8 mouse cellular contexts compared by ENCODE assay signal in the genomic region with DNA sequence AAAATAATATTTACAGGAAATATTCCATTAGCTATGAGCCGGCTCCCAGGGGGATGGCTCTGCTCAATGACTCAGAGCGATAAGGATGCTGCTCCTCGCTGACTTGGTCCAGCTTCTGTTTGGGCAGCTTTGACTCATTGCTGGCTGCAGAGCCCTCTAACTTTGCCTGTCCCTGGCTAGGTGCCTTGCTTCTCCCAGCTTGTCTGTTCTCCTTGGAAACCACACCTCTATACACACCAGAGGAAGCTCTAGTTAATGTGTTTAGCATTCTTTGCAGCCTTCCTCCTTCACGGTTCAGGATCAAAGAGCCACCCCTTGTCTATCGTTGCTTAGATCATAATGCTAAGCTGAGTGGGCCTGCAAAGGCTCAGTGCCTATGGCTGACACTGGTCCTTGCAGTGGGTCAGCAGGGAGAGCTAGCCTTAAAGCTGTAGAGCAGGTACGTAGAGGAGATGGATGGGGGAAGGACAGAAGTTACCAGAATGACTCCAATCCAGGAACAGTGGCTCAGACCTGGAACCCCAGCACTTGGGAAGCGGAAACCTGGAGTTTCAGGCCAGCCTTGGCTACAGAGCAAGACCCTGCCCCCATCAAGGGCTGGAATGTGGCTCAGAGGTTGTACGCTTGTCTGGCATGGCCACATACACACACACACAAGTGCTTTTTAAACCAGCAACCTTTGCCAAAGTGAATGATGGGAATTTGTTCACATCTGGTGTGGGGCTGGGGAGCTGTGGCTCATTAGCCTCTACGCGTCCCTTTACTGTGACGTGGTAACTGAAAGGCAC.
A peak's percentile ranks its signal among the peaks of the same experiment; 100 is the strongest.
DNase-seq lines count a peak whose midpoint lies in the region; ATAC-seq and TF ChIP-seq lines count a peak whose summit lies in the region.

No protein-coding gene starts in this region.

- no peak overlapping the region for H3K9ac ChIP-seq in hindbrain, postnatal 0 days (replicated peaks; ENCODE audit: low read length)
- H3K9ac ChIP-seq in neural tube, embryonic 15.5 days (replicated peaks), result no peak overlapping the region
- H3K9ac ChIP-seq in liver, embryonic 11.5 days (ENCODE audit: low read depth, low read length), result no peak overlapping the region

- POLR2A ChIA-PET in Patski (lab: Charles Lee), result interaction anchor here (0.6 to 1.5 kb wide), 3 partner anchors 16 to 898 kb away, joined by 3 to 5 read pairs (median 3); no protein-coding TSS in a partner anchor

- H3K4me2 ChIP-seq in hindbrain, postnatal 0 days (ENCODE audit: low read depth, low read length), result no peak overlapping the region
- no peak overlapping the region for H3K4me2 ChIP-seq in neural tube, embryonic 15.5 days
- no peak overlapping the region for H3K4me2 ChIP-seq in liver, embryonic 11.5 days

- CTCF ChIA-PET in Patski (lab: Charles Lee), result interaction anchor here (0.8 to 2.3 kb wide), 8 partner anchors 11 to 51 kb away, joined by 3 to 5 read pairs (median 4); no protein-coding TSS in a partner anchor

- intact Hi-C loops in gastrocnemius, postnatal 36 days (cut with DNase I), result no loop called here

- TF ChIP-seq CTCF in Patski (IDR thresholded peaks at IDR 0.05), result no peak
- no peak for TF ChIP-seq CTCF in hindbrain, postnatal 0 days (IDR thresholded peaks at IDR 0.05; ENCODE audit: low read depth)

- H3K27ac ChIP-seq in hindbrain, postnatal 0 days, result peak overlapping the region; percentile 51; the same call in 1 of the 2 replicates
- peak overlapping the region; percentile 66 for H3K27ac ChIP-seq in neural tube, embryonic 15.5 days (replicated peaks)
- no peak overlapping the region for H3K27ac ChIP-seq in liver, embryonic 11.5 days (ENCODE audit: low read depth, low read length)

- 38% methylated on average over 11 of the region's 11 CpGs for WGBS in hindbrain, postnatal 0 days
- 43% methylated on average over 11 of the region's 11 CpGs for WGBS in neural tube, embryonic 15.5 days
- 66% methylated on average over 11 of the region's 11 CpGs for WGBS in liver, embryonic 11.5 days

- H3K9me3 ChIP-seq in hindbrain, postnatal 0 days (ENCODE audit: low read length), result no peaks in the 10 kb centered on the region
- no peaks in the 10 kb centered on the region for H3K9me3 ChIP-seq in neural tube, embryonic 15.5 days (replicated peaks)
- H3K9me3 ChIP-seq in liver, embryonic 11.5 days (ENCODE audit: control insufficient read depth, low read length), result no peaks in the 10 kb centered on the region

- DNase-seq in 3T3-L1 (ENCODE audit: low read depth, low spot score), result peak; percentile 93
- DNase-seq in Patski (ENCODE audit: low read depth, low spot score), result peak; percentile 92
- DNase-seq in gastrocnemius, postnatal 36 days, result peak; percentile 36 to 65
- DNase-seq in hindbrain, postnatal 0 days (ENCODE audit: low spot score), result peak; percentile 40
- no peak for DNase-seq in spleen, adult 12 weeks (ENCODE audit: low spot score)
- no peak for DNase-seq in liver, embryonic 11.5 days (ENCODE audit: low spot score)
- DNase-seq in thymus, postnatal 10 days (ENCODE audit: low spot score in 2 of 2), result no peak

- H3K4me3 ChIP-seq in hindbrain, postnatal 0 days (ENCODE audit: low read length), result no peak overlapping the region
- no peak overlapping the region for H3K4me3 ChIP-seq in neural tube, embryonic 15.5 days (replicated peaks)
- H3K4me3 ChIP-seq in liver, embryonic 11.5 days (ENCODE audit: low read depth, low read length), result no peak overlapping the region

- H3K27me3 ChIP-seq in Patski, result no peaks in the 10 kb centered on the region
- no peaks in the 10 kb centered on the region for H3K27me3 ChIP-seq in hindbrain, postnatal 0 days (ENCODE audit: insufficient read depth, low read length)
- no peaks in the 10 kb centered on the region for H3K27me3 ChIP-seq in neural tube, embryonic 15.5 days (replicated peaks)
- H3K27me3 ChIP-seq in liver, embryonic 11.5 days (replicated peaks; ENCODE audit: control insufficient read depth, insufficient read depth, low read length), result no peaks in the 10 kb centered on the region

- in situ Hi-C loops in Patski (cut with MboI; ENCODE audit: low pct_unique_long_range_greater_than_20kb), result no loop called here

- ATAC-seq in Patski, result peak; percentile 96
- peak; percentile 41 for ATAC-seq in hindbrain, postnatal 0 days
- ATAC-seq in neural tube, embryonic 15.5 days (ENCODE audit: low FRiP score), result peak; percentile 10; the same call in 1 of the 2 replicates
- no peak for ATAC-seq in liver, embryonic 11.5 days (replicated peaks; ENCODE audit: low FRiP score)

- 0 out of 2 replicates have a peak, but pooled peaks cover 5% of the 10 kb centered on the region for H3K4me1 ChIP-seq in hindbrain, postnatal 0 days (ENCODE audit: insufficient read depth, low read length)
- peaks cover 41% of the 10 kb centered on the region for H3K4me1 ChIP-seq in neural tube, embryonic 15.5 days
- 0 out of 2 replicates have a peak, but pooled peaks cover 7% of the 10 kb centered on the region for H3K4me1 ChIP-seq in liver, embryonic 11.5 days (replicated peaks; ENCODE audit: control insufficient read depth, insufficient read depth, low read length)

- H3K36me3 ChIP-seq in hindbrain, postnatal 0 days (ENCODE audit: insufficient read depth, low read length), result peaks cover 8% of the 10 kb centered on the region; the same call in 1 of the 2 replicates
- H3K36me3 ChIP-seq in neural tube, embryonic 15.5 days, result peaks cover 8% of the 10 kb centered on the region; the same call in 1 of the 2 replicates
- no peaks in the 10 kb centered on the region for H3K36me3 ChIP-seq in liver, embryonic 11.5 days (ENCODE audit: control insufficient read depth, insufficient read depth, low read length)

Comparison
In these comparisons a context has a peak if more than half of its experiments do, and no peak if none do; other contexts are left out.
1. DNase-seq: peak in 3T3-L1 (single experiment), Patski (single experiment), gastrocnemius, postnatal 36 days (2 of 2) and hindbrain, postnatal 0 days (single experiment); none in spleen, adult 12 weeks (single experiment), liver, embryonic 11.5 days (single experiment) and thymus, postnatal 10 days (0 of 2).